Mouse (Mus musculus) lung, postnatal 14 days (tissue): ENCODE measurements around the gene Marc1.

Experiments used
- DNase-seq: peaks from one replicate; pipeline ENCODE4 v3.0.0; 2021

Gene Marc1

GRCm38 (mm10) chr1:184810780-184811575 is at the start of gene Marc1:
TSS of gene Marc1 (minus strand) at chr1:184811313.
- DNase-seq: no peak

- peak; percentile 38 for DNase-seq
These were observed 49.2 kb upstream of the Marc1 start for GRCm38 (mm10) chr1:184860276-184860675.

GRCm38 (mm10) chr1:184858253-184858652 is 47.1 kb upstream of the Marc1 start:
- no peak for DNase-seq

DNA sequence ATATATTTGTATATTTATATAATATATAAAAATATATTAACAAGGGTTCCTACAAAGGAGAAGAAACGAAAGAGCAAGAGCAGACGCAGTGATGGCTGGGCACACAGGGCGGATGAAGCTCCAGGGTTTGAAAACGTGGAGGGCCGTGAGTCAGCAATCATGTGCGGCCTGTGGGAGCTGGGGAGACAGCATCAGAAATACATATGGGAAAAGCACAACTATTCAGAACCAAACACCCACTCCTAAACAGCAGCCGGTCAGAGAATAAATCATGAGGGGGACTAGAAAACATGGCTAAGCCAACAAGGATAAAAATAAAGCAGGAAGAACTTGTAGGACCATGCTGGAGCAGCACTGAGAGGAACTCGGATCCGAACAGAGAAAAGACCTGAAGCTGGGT is 46.1 kb upstream of the Marc1 start:
- no peak for DNase-seq

DNA sequence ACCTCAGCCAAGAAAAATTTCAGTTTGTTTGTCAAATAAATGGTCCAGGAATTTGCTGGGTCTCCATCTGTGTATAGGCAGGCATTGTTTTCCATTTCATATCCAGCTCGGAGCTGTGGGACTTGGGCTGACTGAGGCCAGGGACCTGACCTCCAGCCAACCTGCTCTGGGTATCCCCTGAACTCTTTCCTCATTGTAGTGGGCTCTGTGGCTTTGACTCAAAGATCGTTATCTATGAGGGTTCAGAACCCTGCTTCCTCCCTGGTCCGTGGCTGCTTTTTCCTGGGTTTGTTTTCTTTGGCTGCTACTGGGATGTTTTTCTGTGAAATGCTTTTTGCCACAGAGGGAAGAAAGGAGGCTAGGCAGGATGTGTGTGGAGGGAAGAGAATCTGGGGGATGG is 42.8 kb upstream of the Marc1 start:
- DNase-seq: no peak

DNA sequence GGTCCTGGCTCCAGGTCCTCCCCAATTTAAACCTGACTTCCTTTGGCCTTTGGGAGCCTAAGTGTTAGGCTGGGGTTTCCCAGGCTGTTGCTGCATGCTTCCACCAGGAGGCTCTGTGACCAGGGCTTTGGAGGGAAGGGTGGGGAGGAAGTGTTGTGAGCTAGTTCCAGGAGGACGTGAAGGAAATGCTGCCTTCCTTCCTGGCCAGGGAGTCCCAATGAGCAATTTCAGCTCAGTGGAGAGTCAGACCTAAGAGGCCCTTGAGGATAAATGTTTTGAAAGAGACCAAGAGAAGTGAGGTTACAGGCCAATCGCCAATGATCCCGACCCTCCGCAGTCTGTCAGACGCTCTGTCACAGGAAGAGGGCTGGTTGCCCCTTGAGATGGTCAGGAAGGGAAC is 42.2 kb upstream of the Marc1 start:
- peak; percentile 88 for DNase-seq

- DNase-seq: peak; percentile 86
These were observed 40.9 kb upstream of the Marc1 start for GRCm38 (mm10) chr1:184851741-184852618.

- no peak for DNase-seq
These were observed 40.1 kb upstream of the Marc1 start for GRCm38 (mm10) chr1:184851166-184851565.

DNA sequence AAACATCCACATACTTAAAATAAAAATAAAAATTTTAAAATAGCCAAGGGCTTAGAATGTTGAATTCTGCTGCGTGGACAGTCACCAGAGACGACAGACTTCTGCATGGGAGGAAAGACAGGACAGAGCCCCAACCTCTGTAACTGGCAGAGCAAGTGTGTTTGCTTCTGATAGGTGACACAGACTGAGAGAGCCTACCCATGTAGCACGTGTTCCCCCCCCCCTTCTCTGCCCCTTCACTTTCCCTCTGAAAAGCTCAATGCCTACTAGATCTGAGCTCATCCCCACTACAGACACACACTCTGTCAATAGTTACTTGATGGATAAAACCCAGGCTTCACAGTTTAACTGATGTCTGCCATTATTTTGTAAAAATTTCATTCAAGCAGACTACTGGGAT is 35.9 kb upstream of the Marc1 start:
- DNase-seq: no peak

- no peak for DNase-seq
These were observed 35.1 kb upstream of the Marc1 start, which contains the start of gene Marc2 for GRCm38 (mm10) chr1:184846092-184846750. TSS of gene Marc2 (minus strand) at chr1:184846451.

DNA sequence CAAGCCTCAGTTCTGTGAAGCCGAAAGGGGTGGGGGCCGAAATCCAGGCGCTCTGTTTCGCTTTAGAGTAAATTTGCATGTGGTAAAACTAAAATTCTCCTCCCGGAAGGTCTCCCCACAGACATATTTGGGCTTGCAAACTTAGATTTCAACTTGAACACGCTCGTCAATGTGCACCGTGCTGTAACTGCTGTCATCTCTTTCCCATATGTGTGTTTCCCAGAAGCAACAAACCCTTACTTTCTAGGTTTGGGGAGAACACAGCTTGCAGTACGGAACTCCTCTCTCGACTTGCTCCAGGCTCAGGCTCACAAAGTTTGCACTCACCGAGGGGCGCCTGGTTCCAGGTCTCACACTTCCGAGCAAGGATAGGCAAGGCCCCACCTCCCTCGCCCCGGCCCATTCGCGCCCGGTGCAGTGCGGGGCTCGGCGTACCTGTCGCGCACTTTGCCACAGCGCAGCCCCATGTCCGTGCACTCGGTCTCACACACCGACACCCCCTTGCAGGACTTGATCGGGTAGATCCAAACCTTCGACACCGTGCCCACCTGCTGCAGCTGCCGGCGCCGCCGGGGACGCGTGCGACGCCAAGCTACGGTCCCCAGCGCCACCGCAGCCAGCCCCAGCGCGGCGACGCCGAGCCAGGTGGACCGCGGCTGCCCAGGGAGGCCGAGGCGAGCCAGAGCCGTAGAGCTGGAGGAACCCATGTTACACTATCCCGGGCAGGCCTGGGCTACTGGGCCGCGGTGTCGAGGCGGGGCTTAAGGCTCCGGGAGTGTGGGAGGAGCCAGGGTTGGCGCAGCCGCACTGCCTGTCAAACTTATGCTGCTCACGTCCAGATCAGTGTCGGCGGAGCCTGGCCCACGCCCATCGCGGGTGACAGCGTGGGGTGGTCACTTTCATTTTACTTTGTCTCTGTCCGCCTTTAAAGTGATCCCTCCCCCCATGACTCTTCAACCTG is 34.3 kb upstream of the Marc1 start:
- DNase-seq: peak; percentile 93

GRCm38 (mm10) chr1:184844326-184845066 is 33.4 kb upstream of the Marc1 start:
- peak; percentile 58 for DNase-seq

- no peak for DNase-seq
These were observed 26.5 kb upstream of the Marc1 start for GRCm38 (mm10) chr1:184837649-184838048.

GRCm38 (mm10) chr1:184836350-184836749 is 25.2 kb upstream of the Marc1 start:
- no peak for DNase-seq

DNA sequence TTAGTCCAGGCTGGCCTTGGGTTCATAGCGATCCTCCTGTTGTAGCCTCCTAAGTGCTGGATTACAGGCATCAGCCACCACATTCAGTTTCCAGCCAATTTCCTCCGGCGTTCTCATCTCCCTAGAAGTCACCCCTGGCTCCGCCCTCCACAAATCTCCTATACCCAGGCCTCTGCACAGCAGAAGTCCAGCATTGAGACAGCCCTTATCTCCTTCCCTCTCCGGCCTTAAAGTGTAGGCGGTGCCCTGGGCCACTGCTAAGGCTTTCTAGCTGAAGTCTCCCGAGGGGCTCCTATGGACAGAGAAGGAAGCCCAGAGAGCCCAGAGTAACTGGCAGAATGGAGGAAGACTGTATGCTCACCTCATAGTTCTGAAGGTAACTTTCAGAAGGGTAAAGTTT is 22.4 kb upstream of the Marc1 start:
- DNase-seq: no peak

DNA sequence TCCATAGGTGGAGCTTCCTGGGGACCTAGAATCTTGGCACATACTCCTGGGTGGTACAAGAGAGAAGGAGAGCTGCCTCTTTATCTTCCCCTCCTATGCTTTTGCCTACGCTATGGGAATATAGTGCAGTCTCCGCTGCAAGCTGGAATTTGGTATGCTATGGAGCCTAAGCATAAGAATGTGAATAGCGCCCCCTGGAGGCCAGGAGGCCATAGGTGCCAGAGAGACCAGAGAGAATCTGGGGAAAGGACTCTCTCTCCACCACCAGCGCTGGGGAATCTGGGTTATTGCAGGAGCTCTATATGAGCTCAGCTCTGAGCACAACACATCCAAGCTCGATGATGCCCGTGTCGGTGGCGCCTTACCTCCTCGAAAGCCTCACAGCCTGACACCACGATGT is 21.1 kb upstream of the Marc1 start:
- no peak for DNase-seq

DNA sequence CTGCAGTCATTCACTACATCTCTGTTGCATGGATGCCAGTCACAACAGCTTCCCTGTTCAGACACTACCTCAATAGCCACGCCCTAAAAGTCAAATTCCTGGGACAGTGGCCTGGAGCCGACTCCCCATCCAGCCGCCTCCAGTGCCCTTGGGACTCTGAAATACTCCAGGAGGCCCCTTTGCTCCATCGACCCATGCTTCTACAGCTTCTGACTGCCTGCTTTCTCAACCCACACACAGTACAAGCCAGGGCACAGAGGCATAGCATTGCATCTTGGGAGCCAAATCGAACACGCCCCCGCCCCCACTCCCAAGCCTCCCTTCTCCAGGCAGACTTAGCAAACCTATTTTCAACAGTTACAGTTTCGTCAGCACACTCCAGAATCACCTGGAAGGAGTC is 18.8 kb upstream of the Marc1 start:
- no peak for DNase-seq

DNA sequence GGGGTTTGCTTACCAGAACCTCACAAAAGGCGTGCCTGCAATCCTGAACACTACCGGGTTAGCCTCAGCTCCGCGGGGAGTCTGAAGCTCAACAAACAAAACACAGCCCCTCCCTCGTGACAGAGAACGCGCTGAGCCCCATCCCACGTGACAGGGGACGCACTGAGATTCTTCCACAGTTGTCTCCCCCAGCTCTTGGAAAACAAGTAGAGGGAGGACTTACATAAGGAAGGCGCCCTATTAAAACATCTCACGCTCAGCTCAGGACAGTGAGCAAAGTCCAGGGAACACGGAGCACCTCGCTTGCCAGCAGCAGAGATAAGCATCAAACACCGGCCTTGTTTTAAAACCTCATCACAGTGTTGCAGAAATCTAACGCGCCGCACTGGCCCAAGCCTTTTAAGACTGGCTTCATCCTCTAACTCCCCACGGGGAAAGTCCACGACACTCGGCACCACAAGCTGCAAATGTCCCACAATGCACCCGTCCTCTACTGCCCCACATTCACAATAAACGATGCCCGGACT is 16.1 kb upstream of the Marc1 start:
- no peak for DNase-seq

DNA sequence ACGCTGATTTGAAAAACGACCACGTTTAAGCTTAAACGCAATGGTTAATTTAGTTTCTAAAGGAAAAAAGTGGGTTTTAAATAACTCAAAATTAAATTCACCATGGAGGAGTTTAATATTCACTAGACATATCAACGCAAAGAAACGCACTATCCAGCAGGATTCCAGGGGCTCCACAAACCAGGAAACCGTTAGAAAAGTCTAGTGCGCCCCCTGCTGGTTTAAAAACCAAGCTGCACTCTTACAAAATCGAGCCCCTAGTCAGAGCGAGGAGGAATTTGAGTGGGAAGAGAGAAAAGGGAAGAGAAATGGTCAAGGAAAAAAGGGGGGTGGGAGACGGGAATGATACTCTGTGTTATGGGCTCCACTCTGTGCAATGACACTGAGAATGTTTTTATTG is 14.0 kb upstream of the Marc1 start:
- DNase-seq: peak; percentile 62

DNA sequence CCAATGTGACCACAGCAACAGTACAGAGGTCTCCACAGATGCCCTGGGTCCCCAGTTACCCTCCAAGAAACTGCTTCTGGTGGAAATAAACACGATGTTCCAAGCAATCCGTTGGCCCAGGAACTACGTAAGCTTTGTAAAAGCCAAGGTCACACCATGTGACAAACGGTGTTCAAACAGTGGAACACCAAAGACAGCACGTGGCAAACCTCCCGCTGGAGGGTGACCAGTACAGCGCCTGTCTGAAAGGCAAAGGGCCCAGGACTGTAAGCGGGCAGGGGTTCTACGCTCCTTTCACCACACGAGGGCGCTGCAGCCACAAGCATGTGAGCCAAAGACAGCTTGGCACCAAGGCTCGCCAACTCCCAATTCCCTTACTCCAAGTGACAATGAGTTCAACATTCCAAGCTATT is 13.3 kb upstream of the Marc1 start:
- peak; percentile 97 for DNase-seq

GRCm38 (mm10) chr1:184822678-184823077 is 11.6 kb upstream of the Marc1 start:
- no peak for DNase-seq
